Mouse (Mus musculus) heart, adult 2 months (tissue): ENCODE results near the gene Tmem170.

Experiments
- CTCF ChIP-seq: fragments of 200-600 bp; IDR thresholded peaks from 2 replicates; pipeline ENCODE4 v1.8.1; 2022; ENCODE audit warnings: antibody characterized with exemption, mild to moderate bottlenecking, moderate library complexity
- POLR2A ChIP-seq: fragments of 200-500 bp; IDR thresholded peaks from 2 replicates; pipeline ENCODE4 v1.6.1; 2011; ENCODE audit warnings: mild to moderate bottlenecking, low read depth, low read length, control low read depth; ENCODE audit not compliant: insufficient read depth

DNA sequence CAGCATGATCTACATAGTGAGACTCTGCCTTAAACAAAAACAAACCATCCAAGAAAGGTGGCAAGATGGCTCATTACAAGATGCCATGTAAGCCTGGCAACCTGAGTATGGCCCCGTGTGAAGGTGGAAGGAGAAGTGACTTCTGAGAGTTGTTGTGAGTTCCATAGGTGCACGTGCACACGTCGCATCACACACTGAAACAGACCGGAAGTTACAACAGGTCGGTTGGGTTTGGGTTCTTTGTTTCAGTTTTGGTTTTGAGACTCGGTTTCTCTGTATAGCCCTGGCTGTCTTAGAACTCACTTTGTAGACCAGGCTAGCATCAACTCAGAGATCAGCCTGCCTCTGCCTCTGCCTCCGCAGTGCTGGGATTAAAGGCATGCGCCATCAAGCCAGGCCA, 62.7 kb downstream of the Tmem170 start:
- no peak for TF ChIP-seq CTCF
- TF ChIP-seq POLR2A = no peak
